Mouse (Mus musculus): Measurements from ENCODE around the gene Ankle2. TPM values are rescaled to one million over a fixed set of nuclear protein-coding genes. Genes with fewer than 3 reads are reported as not detected.

Gene Ankle2
- polyA plus RNA-seq, 1 experiment from 2014 or later = 27.4 TPM

- Histone ChIP-seq H3K4me2 (peak overlapping the region; percentile 93), H3K9me3 (replicated peaks) (no peaks in the 10 kb centered on the region), H3K4me1 (replicated peaks) (peaks cover 17% of the 10 kb centered on the region), H3K9ac (peak overlapping the region; percentile 67; the same call in 1 of the 2 replicates), H3K27me3 (replicated peaks) (no peaks in the 10 kb centered on the region), H3K27ac (ENCODE audit: poor library complexity, severe bottlenecking) (no peak overlapping the region), H3K36me3 (peaks cover 6% of the 10 kb centered on the region), H3K4me3 (peak overlapping the region; percentile 66)
- no peak for ATAC-seq (ENCODE audit: insufficient number of reproducible peaks, low FRiP score)
- WGBS = 4% methylated on average over 4 of the region's 4 CpGs
These were observed 53.7 kb downstream of the Ankle2 start for GRCm38 (mm10) chr5:110284536-110284935.

GRCm38 (mm10) chr5:110285156-110285555 lies 54.4 kb downstream of the Ankle2 start:
- Histone ChIP-seq H3K4me2 (peak overlapping the region; percentile 93), H3K4me3 (peak overlapping the region; percentile 66), H3K4me1 (replicated peaks) (peaks cover 17% of the 10 kb centered on the region), H3K9me3 (replicated peaks) (no peaks in the 10 kb centered on the region), H3K9ac (peak overlapping the region; percentile 67), H3K27me3 (replicated peaks) (no peaks in the 10 kb centered on the region), H3K36me3 (peaks cover 12% of the 10 kb centered on the region), H3K27ac (ENCODE audit: poor library complexity, severe bottlenecking) (no peak overlapping the region)
- WGBS = 3% methylated on average over 15 of the region's 15 CpGs
- no peak for ATAC-seq (ENCODE audit: insufficient number of reproducible peaks, low FRiP score)

- peaks cover 18% of the 10 kb centered on the region for H3K36me3 ChIP-seq
- H3K9ac ChIP-seq = peak within 1 kb of the TSS; percentile 78
- H3K27ac ChIP-seq (ENCODE audit: poor library complexity, severe bottlenecking) = peak within 1 kb of the TSS; percentile 14; the same call in 1 of the 2 replicates
- H3K9me3 ChIP-seq (replicated peaks) = no peaks in the 10 kb centered on the region
- ATAC-seq (ENCODE audit: insufficient number of reproducible peaks, low FRiP score) = peak; percentile 99
- H3K4me1 ChIP-seq (replicated peaks) = peaks cover 17% of the 10 kb centered on the region
- no peaks in the 10 kb centered on the region for H3K27me3 ChIP-seq (replicated peaks)
- peak within 1 kb of the TSS; percentile 93 for H3K4me2 ChIP-seq
- peak within 1 kb of the TSS; percentile 66 for H3K4me3 ChIP-seq
- under 1% methylated on average over 59 of the region's 64 CpGs for WGBS
These were observed 55.1 kb downstream of the Ankle2 start, which contains the start of the genes Pxmp2 and Pole for GRCm38 (mm10) chr5:110285770-110286445. Pxmp2 (minus strand) TSS chr5:110286186. Pole (plus strand) TSS chr5:110286306.

GRCm38 (mm10) chr5:110286446-110287083 lies 55.8 kb downstream of the Ankle2 start:
- no peaks in the 10 kb centered on the region for H3K27me3 ChIP-seq (replicated peaks)
- H3K4me3 ChIP-seq = peak overlapping the region; percentile 66
- H3K4me1 ChIP-seq (replicated peaks) = peaks cover 17% of the 10 kb centered on the region
- H3K4me2 ChIP-seq = peak overlapping the region; percentile 93
- H3K27ac ChIP-seq (ENCODE audit: poor library complexity, severe bottlenecking) = peak overlapping the region; percentile 1; the same call in 1 of the 2 replicates
- ATAC-seq (ENCODE audit: insufficient number of reproducible peaks, low FRiP score) = peak; percentile 75
- peak overlapping the region; percentile 78 for H3K9ac ChIP-seq
- no peaks in the 10 kb centered on the region for H3K9me3 ChIP-seq (replicated peaks)
- WGBS = 3% methylated on average over 29 of the region's 31 CpGs
- peaks cover 25% of the 10 kb centered on the region for H3K36me3 ChIP-seq

GRCm38 (mm10) chr5:110287084-110287475 lies 56.3 kb downstream of the Ankle2 start:
- Histone ChIP-seq H3K36me3 (peaks cover 30% of the 10 kb centered on the region), H3K9me3 (replicated peaks) (no peaks in the 10 kb centered on the region), H3K9ac (peak overlapping the region; percentile 52; the same call in 1 of the 2 replicates), H3K4me3 (peak overlapping the region; percentile 66), H3K4me2 (peak overlapping the region; percentile 93), H3K27ac (ENCODE audit: poor library complexity, severe bottlenecking) (no peak overlapping the region), H3K27me3 (replicated peaks) (no peaks in the 10 kb centered on the region), H3K4me1 (replicated peaks) (peaks cover 17% of the 10 kb centered on the region)
- no peak for ATAC-seq (ENCODE audit: insufficient number of reproducible peaks, low FRiP score)
- WGBS = 79% methylated on average over 2 of the region's 2 CpGs

- WGBS = 91% methylated on average over 1 of the region's 1 CpGs
- Histone ChIP-seq H3K36me3 (peaks cover 69% of the 10 kb centered on the region), H3K27ac (ENCODE audit: poor library complexity, severe bottlenecking) (no peak overlapping the region), H3K9me3 (replicated peaks) (no peaks in the 10 kb centered on the region), H3K9ac (no peak overlapping the region), H3K27me3 (replicated peaks) (no peaks in the 10 kb centered on the region), H3K4me3 (no peak overlapping the region), H3K4me2 (no peak overlapping the region), H3K4me1 (replicated peaks) (peaks cover 7% of the 10 kb centered on the region)
- ATAC-seq (ENCODE audit: insufficient number of reproducible peaks, low FRiP score) = no peak
These were observed 60.8 kb downstream of the Ankle2 start for GRCm38 (mm10) chr5:110291649-110292048.

GRCm38 (mm10) chr5:110296637-110297036 lies 65.8 kb downstream of the Ankle2 start:
- no peak overlapping the region for H3K4me3 ChIP-seq
- H3K9me3 ChIP-seq (replicated peaks) = no peaks in the 10 kb centered on the region
- peaks cover 88% of the 10 kb centered on the region for H3K36me3 ChIP-seq
- no peaks in the 10 kb centered on the region for H3K4me1 ChIP-seq (replicated peaks)
- H3K9ac ChIP-seq = no peak overlapping the region
- H3K27ac ChIP-seq (ENCODE audit: poor library complexity, severe bottlenecking) = no peak overlapping the region
- no peaks in the 10 kb centered on the region for H3K27me3 ChIP-seq (replicated peaks)
- ATAC-seq (ENCODE audit: insufficient number of reproducible peaks, low FRiP score) = no peak
- H3K4me2 ChIP-seq = no peak overlapping the region
- 86% methylated on average over 1 of the region's 1 CpGs for WGBS

- Histone ChIP-seq H3K4me2 (no peak overlapping the region), H3K9me3 (replicated peaks) (no peaks in the 10 kb centered on the region), H3K27me3 (replicated peaks) (no peaks in the 10 kb centered on the region), H3K4me3 (no peak overlapping the region), H3K27ac (ENCODE audit: poor library complexity, severe bottlenecking) (no peak overlapping the region), H3K9ac (no peak overlapping the region), H3K36me3 (peaks cover 92% of the 10 kb centered on the region), H3K4me1 (replicated peaks) (no peaks in the 10 kb centered on the region)
- ATAC-seq (ENCODE audit: insufficient number of reproducible peaks, low FRiP score) = no peak
- WGBS = 96% methylated on average over 2 of the region's 2 CpGs
These were observed 69.8 kb downstream of the Ankle2 start for GRCm38 (mm10) chr5:110300591-110300990.

Other genes starting within 250 kb of the Ankle2 start
- gene Zfp932, start 234.5 kb upstream of the Ankle2 start, polyA plus RNA-seq (2016; fragmentation: Nextera tagmentation; extraction: Ambion mirVana) = 13.7 and 14.7 TPM in 2 replicates
- 1.9 and 3.0 TPM in 2 replicates for gene Gm17655, start 158.5 kb upstream of the Ankle2 start, polyA plus RNA-seq (2016; fragmentation: Nextera tagmentation; extraction: Ambion mirVana)
- 0.46 and 0.55 TPM in 2 replicates for gene Gm35315, start 136.6 kb upstream of the Ankle2 start, polyA plus RNA-seq (2016; fragmentation: Nextera tagmentation; extraction: Ambion mirVana)
- gene Plcxd1, start 131.0 kb upstream of the Ankle2 start, polyA plus RNA-seq (2016; fragmentation: Nextera tagmentation; extraction: Ambion mirVana) = 0.63 and 0.73 TPM in 2 replicates
- gene Gtpbp6, start 122.8 kb upstream of the Ankle2 start, polyA plus RNA-seq (2016; fragmentation: Nextera tagmentation; extraction: Ambion mirVana) = 25.1 and 25.4 TPM in 2 replicates
- gene Zfp605, start 120.9 kb upstream of the Ankle2 start, polyA plus RNA-seq (2016; fragmentation: Nextera tagmentation; extraction: Ambion mirVana) = 2.3 and 2.6 TPM in 2 replicates
- gene Chfr, start 95.2 kb upstream of the Ankle2 start, polyA plus RNA-seq (2016; fragmentation: Nextera tagmentation; extraction: Ambion mirVana) = 33.0 and 34.9 TPM in 2 replicates
- 22.9 and 25.7 TPM in 2 replicates for gene Golga3, start 54.3 kb upstream of the Ankle2 start, polyA plus RNA-seq (2016; fragmentation: Nextera tagmentation; extraction: Ambion mirVana)
- gene Pgam5, start 38.9 kb downstream of the Ankle2 start, polyA plus RNA-seq (2016; fragmentation: Nextera tagmentation; extraction: Ambion mirVana) = 59.1 and 59.4 TPM in 2 replicates
- 14.8 and 16.6 TPM in 2 replicates for gene Pxmp2, start 55.2 kb downstream of the Ankle2 start, polyA plus RNA-seq (2016; fragmentation: Nextera tagmentation; extraction: Ambion mirVana)
- 24.7 and 26.6 TPM in 2 replicates for gene Pole, start 55.3 kb downstream of the Ankle2 start, polyA plus RNA-seq (2016; fragmentation: Nextera tagmentation; extraction: Ambion mirVana)
- 0.22 TPM in 1 of 2 replicates, not detected in the other for gene P2rx2, start 112.2 kb downstream of the Ankle2 start, polyA plus RNA-seq (2016; fragmentation: Nextera tagmentation; extraction: Ambion mirVana)
- gene Lrcol1, start 113.7 kb downstream of the Ankle2 start, polyA plus RNA-seq (2016; fragmentation: Nextera tagmentation; extraction: Ambion mirVana) = not detected in 2 replicates
- gene Fbrsl1, start 217.5 kb downstream of the Ankle2 start, polyA plus RNA-seq (2016; fragmentation: Nextera tagmentation; extraction: Ambion mirVana) = 14.4 and 14.8 TPM in 2 replicates

Data from heart, embryonic 12.5 days (tissue).